Mouse (Mus musculus) urinary bladder, postnatal 4 days (tissue): Measurements from ENCODE around the gene Atg4c.

Experiments
- DNase-seq, 2 experiments: peaks; one replicate each; pipeline ENCODE4 v3.0.0; 2021 to 2022; ENCODE audit warnings: low spot score in 2 of 2

The Atg4c gene

DNA sequence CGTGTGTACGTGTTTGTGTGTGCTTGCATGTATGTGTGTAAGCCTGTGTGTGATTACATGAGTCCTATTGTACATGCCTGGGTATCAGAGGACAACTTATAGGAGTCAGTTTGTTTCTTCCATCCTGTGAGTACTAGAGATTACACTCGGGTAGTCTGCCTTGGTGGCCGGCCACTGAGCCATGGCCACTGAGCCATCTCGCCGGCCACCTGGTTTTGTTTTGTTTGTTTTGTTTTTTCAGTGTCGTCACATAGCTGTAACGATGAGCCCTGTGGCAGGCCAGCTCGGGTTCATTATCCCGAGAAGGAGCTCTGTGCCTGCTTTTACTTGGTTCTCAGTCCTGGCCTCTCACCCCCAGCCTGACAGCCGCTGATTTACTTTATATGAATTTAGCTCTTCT lies 69.9 kb downstream of the Atg4c start:
- DNase-seq: no peak

DNA sequence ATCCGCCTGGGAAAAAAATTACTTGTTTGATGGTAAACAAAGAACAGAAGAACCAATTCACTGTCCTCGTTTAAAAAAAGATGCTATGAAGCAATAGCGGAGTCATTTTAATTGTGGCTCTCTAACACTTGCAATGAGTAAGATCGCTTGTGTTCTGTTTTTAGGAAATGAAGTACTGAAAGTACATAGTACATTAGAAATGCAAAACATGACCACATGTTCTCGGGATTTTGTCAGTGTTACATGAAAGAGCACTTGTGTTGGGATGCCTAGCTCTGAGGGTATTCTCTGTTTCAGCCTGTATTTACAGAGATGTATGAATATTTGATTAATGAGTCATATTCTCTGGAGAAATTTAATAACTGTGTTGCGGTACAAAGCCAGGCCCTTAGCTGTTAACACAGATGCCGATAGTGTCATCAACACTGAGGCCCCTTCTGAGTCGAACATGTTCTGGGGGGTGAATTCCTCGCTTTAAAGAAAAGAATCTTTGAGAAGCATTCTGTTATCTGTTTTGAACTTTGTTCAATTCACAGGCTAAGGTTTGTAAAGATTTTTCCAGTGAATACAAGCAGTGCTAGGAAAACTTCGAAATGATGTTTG lies 73.2 kb downstream of the Atg4c start:
- no peak for DNase-seq

DNA sequence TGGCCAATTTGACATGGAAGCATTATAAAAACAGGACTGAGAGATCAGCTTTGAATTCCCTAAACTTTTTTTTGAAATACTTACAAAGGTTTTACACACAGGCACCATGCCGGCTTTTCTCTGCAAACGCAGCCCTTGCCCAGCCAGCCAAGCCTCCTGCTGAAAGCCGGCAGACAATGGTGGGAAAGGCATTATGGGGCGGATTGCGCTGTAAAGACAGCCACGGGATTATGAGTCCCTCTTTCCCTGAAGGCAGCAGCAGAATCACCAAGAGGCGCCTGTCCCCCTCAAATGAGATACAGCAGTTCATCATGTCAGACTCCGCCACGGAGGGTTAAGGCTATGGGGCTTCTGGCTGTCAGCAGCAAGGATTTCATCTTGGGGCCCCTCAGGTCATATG lies 79.1 kb downstream of the Atg4c start:
- no peak for DNase-seq

DNA sequence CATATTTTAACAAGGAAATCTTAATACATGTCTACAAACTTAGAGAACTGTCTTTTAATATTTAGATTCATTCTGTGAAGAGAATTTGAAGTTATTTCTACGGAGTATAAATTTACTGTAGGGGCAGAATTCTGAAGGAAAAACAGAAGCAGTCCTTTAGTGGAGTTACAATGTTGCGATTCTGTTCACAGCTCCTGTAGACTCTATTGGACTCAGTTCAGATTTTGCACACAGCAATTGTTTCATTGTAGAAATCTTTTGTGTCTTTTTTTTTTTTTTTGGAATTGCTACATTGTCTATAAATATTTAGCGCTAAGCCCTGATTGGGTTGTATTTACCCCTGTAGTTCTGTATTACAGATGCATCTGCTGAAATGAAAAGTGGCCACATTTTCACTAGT lies 79.7 kb downstream of the Atg4c start:
- no peak for DNase-seq

DNA sequence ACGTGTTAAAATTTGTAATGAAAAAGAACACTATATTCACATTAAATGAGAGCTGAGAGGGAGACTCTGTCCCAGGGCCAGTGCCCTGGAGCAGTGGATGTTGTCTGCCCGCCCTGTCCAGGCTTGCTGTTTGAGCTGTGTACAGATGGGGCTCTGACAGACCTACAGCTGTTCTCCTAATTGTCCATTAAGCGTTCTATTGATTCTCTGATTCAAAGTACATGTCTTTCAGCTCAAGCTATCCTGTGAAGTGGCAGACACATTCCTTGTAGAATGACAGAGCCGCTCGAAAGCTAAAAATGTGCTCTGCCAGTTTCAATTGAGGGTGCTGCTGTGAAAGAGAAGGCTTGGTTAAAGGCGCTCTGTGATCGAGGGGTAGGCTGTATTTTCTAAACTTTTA lies 80.2 kb downstream of the Atg4c start:
- DNase-seq: no peak

DNA sequence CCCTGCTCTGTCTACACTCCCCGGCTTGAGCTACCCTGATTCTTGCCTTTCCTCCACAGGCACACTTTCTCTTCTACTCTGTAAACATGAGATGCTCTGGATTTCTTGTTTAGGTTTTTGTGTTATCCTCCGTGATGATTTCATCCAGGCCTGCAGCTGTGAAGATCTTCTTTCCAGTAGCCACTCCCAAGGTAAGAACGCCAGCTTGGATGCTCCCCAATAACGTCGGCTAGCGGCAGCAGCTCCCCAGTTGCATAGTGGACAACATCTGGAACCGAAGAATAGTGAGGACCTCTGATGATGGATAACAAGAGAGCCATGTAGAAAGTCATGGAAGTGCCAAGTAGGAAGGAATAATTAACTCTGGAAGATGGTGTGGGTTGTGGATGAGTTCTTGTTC lies 85.1 kb downstream of the Atg4c start:
- no peak for DNase-seq

DNA sequence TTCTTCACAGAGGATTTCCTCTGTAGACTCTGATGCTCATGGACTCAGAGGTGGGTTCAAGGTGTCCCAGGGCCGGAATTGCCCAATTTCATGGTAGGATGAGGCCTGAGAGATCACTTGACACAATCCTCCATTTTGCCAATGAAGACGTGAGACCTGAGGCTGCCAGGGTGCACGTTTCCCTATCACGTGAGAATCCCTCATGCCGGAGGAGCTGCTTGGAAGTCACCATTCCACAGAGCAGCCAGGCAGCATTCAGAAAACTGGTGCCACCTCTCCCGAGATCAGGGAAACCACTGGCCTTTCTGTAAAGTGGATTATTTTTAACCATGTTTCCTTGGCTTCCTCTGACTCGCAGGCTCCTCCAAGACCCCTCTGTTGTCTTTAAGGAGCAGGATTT lies 88.0 kb downstream of the Atg4c start:
- no peak for DNase-seq

DNA sequence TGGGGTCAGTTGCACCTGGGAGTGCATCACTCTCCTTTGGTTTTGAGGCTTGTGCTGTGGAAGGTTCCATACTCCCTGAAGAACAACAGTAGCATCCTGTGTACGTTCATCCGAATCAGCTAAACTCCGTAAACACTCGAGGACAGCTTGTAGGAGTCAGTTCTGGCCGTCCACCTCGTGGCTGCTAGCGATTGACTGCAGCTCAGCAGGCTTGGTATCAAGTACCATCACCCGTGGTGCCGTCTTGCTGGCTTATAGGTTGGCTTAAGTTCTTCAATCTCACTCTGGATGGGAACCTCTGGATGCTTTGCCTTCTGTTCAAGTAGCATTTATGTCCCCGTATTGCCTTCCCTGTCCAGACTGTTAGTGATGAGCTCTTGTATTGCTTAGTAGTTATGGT lies 95.6 kb downstream of the Atg4c start:
- DNase-seq: no peak

DNA sequence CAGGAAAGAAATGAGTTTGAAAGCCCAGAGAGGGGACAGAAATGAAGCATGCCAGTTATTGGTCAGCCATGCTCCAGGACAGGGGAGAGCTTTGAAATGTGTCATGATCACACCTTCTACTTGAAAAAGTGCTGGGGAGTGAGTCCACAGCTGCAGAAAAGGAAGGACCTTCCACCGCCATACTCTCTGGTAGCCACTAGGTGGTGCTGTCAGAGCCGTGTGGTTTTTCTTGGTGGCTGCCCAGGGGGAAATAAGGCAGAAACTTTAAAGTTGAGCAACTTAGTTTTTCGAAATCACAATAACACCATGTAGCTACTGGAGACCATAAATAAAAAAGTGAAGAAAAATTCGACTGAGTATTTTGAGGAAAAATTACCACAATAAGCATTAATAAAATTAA lies 104.9 kb downstream of the Atg4c start:
- DNase-seq: no peak

DNA sequence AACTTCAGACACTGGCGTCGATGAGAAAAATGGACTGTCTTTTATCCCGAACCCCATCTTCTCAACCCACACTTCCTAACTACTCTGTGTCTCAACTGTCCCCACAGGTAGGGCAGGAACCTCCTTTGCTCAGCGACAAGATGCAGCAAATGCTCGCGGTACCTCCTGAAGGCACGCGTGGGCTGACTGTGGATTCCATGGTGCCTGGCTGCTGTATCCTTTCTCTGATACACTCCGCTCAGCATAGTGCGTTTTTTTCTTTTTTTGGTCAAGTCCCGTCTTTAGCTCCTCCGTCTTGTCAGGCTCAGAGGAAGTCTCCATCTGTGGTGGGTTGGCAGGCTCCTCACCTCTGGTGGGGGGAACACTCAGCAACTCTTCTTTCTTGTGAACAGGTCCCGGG lies 111.1 kb downstream of the Atg4c start:
- DNase-seq: no peak
